Mouse (Mus musculus) kidney, adult 9 months (tissue): ENCODE measurements around the gene Gapdh.

Experiments
- DNase-seq: peaks from one replicate; pipeline ENCODE4 v3.0.0; 2022

Gene Gapdh

DNA sequence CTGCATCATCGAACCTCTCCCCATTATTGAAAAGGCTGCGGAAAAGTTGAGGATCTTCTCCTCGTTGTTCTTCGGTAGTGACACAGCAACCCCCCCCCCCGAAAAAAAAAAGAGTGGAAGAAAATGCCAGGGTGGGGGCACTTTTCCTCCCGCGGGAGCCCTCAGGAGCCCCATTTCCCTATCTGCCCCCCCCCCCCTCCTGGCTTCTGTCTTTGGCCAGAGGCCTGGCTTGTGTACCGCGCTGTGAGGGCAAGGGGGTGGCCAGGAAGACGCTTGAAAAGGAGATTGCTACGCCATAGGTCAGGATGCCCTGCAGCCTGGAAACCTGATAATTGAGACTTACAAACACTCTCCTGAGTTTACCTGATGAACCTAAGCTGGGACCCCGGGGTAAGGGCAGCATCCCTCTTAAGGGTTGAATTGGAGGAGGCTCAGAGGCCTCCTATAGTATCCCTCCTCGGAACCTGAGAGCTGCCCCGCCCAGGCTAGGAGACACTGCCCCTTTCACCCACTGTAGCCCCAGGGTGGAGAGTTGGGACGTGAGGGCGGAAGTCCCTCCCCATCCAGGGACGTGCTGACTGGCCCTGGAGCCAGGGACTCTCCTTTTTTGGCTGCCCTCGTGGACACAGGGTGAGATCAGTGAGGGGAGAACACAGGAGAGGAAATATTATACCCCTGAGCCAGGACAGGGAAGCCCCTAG is at the start of gene Gapdh:
Gene Gapdh (minus strand): TSS at position 417 of the 701 bp plus-strand sequence.
- peak; percentile 94 for DNase-seq

DNA sequence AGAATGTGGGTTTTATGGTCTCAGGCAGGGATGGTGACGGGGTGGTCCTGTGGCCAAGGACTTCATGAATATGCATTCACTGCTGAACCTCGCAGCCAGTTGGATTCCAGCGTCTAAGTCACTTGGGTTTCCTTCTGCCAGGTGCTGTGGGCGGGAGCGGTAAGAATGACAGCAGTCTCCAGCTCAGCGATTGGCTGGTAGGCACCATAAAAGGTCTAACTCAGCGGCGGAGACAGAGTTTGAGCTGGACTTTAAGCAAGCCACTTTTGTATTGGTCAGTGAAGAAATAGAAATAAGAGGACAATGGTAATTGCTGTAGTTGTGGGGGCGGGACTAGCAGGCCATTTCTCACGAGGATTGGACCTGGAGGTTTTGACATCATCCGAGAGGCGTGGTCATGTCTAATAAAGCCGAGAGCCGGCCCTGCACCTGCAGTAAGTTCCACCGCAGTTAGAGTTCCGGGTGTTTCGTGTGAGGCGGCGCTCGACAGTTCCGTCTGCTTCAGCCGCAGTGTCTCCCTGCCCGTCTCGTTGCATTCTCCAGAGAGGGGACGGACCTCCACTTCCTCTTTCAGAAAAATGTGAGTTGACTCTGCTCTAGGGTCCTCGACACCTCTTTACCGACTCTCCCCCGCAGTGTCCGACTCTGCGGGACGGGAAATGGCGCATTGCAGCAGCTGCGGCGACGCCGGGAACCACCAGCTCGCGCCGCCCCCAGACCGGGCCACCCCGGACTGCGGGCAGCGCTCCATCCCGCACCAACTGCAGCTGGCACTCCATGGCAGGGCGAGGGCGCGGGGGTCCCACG is 49.1 kb upstream of the Gapdh start, which contains the start of gene Vamp1:
Gene Vamp1 (plus strand): TSS at position 404 of the 807 bp plus-strand sequence.
- DNase-seq = peak; percentile 99

DNA sequence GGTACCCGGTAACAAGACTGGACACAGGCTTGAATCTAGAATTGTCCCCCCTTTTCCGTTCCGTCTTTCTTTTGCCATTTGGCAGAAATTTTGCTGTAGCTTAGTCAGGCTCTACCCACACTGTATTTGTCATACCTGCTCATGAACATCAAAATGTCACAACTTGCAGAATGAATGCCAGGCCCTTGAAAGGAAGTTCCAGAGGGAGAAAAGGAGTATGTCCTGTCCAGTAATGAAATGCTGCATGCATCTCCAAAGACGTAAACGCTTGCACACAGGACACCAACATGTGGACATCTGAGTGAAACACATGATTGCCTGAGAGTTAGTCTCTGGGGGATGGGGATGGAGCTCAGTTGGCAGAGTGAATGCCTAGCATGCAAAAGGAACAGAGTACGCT is 47.4 kb upstream of the Gapdh start:
- no peak for DNase-seq

DNA sequence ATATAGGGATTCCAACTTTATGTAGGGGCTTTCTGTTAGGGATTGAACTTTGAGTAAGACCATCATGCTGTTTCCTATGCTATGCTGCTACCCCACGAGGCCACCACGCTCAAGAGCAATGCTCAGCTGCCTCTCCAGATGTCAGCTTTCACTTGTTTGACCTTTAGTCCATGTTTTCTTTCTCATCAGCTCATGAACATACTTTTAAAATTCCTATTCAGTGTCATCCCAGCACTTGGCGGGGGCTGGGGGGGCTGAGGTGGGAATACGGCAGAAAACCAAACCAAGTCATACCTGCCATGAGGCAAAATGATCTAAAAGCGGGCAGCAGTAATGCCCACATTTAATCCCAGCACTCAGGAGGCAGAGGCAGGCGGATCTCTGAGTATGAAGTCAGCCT is 46.9 kb upstream of the Gapdh start:
- no peak for DNase-seq

DNA sequence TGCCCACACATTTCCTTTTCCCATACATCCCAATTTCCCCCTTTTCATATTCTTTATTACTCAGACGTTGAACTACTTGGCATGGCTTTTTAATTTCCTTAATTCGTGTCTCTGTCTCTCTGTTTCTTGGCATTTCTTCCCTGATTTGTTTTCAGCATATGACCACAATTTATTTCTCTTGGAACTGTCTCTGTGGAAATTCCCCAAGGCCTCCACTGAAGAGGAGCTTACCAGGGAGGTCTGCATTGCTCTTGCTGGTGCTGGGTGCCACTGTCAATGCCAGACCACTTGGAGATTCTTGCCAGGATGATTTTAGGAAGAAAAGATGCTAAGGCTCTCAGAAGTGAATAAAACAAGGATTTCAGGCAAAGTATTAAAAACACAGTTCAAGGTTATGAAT is 46.4 kb upstream of the Gapdh start:
- no peak for DNase-seq

DNA sequence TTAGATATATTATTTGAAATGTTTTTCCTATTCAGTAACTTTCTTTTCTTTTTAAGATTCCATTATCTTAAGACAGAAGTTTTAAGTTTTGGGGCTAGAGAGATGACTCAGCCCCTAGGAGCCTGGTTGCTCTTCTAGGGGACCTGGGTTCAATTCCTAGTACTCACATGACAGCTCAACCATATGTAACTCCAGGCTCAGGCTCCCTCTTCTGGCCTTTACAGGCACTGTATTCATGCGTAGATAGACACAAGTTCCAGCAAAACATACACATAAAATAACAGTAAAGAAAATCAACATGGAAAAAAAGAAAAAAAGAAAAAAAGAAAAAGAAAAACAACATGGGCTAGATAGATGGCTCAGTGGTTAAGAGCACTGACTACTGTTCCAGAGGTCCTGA is 44.2 kb upstream of the Gapdh start:
- no peak for DNase-seq

DNA sequence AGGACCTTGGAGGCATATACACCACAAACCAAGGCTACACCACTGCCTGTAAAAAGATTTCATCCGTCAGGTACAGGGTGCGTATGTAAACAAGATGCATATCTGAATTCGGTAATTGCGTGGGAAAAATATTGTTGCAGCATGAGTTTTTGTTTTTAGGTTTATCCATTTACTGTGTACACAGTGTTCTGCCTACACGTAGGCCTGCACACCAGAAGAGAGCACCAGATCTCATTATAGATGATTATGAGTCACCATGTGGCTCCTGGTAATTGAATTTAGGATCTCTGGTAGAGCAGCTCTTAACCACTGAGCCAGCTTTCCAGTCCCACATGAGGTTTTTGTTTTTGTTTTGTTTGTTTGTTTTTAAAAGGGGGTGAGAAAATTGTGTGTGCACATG is 30.9 kb upstream of the Gapdh start:
- DNase-seq = no peak

DNA sequence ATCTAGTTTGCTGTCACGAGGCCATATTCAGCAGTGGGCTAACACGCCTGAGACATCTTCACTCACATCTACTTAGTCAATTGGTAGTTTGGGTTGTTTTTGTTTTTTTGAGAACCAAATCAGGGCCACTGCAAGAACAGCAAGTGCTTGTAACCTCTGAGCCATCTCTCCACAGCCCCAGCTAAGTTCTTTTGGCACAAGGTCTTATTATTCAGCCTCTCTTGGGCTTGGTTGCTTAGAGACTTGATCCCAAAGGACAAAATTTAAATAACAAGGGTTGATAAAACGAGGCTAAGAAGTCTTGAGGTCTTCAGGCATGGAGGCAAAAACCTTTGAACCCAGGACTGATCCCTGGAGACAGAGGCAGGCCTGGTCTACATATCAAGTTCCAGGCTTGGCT is 30.0 kb upstream of the Gapdh start:
- DNase-seq = no peak

DNA sequence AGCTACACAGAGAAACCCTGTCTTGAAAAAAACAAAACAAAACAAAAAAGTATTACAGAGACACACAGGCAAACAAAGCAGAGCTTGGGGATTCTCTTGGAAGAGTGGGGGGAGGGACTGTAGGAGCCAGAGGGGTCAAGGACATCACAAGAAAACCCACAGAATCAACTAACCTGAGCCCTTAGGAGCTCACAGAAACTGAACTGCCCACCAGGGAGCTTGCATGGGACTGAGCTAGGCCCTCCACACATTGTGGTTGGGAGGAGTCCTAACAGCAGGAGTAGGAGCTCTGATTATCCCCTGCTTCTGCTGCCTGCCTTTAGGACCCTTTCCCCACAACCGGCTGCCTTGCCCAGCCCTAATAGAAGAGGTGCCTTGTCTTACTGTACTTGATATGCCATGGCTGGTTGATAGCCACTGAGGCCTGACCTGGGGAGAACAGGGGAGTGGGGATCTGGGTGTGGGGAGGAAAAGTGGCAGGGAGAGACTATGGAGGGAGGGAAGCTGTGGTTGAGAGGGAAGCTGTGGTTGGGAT is 29.3 kb upstream of the Gapdh start:
- DNase-seq = no peak

DNA sequence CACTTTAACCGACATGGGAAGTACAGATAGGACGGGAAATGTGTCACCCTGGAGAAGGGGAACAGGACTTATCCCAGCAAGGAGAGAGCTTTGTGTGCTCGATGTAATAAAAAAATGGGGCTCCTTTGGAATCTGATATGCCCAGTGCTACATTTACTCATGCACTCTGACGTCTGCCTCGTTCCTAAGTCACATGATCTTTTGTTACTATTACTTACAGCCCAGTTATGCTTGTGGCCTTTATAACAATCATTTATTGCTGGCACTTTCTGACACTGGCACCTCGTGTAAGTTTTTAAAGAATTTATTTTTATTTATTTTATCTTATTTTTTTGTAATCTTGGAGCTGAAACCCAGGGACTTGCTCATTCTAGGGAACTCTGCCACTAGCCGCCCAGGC is 27.1 kb upstream of the Gapdh start:
- no peak for DNase-seq

DNA sequence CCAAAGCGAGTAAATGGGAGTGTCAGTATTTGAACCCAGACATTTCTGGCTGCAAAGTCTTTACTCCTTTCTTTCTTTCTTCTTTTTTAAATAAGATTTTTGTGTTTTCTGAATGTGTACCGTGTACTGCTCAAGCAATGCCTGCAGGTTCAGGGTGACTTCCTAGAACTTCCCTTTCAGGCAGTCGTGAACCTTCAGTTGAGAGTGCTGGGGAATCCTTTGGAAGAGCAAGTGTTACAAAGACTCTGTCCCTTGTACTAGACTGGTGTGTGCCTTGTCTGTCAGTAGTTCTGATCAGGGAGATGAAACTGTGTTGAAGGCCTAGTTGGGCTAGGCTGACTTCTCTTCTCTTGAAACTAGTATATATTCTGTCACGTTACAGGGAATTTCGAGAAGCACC is 26.6 kb upstream of the Gapdh start:
- DNase-seq = no peak

DNA sequence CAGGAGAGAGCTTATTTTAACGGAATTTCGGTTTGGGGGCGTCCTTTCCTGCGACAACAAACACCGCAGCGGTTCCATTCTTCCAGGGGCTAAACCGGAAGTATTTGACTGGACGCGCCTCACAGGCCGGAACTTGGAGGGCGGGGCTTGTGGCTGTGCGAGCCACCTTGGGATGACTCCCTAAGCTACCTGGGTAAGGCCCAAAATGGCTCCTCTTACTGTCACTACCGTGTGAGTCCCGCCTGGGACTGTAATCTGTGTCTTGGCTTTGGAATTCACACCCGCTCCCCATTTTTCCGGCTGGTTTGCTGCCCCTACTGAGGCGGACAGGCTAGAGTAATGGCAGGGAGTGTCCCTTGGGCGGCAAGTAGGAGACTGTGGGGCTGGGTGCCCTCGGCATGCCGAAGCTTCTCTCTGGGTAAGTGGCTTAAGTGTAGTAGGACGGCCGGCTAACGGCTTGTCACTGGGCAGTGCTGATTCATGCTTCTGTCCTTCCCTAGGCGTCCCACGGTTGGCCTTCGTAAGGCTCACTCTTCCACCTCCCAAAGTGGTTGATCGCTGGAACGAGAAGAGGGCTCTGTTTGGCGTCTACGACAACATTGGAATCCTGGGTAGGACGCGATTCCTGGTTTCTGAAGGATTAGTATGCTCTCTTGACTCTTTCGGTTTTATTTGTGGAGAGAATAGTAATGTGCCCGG is 25.9 kb upstream of the Gapdh start:
- DNase-seq = peak; percentile 96

DNA sequence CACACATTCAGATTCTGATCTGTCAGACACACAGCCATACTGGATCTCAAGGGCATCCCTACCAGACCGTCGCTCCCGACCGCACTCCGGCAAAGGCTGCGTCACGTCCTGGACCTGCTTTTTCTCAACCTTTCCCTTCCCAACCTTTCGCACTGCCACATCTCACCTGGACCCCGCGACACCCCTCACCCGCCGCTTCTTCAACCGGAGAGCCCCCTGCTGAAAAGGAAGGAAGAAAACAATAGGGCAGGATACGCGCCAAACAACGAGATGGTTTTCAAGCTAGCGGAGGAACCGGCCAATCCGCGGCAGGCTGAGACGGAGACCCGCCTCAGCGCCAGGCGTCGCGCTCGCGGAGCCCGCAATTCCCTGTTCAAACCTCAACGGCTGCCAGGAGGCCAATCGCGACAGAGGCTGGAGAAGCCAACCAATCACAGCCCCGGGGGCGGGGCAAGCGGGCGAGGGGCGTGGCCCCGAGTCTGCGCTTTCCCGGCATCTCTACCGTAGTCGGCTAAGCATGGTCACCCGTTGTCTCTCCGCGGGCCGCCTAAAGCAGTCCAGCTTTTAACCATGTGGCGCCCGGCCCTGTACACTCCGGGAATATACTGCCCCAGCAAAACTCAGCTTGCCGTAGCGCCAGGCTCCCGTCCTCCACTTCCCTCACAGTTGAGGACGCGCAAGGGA is 25.2 kb upstream of the Gapdh start, which contains the start of the genes Ncapd2 and Mrpl51:
Gene Ncapd2 (minus strand): TSS at position 370 of the 684 bp plus-strand sequence.
Gene Mrpl51 (plus strand): TSS at position 470 of the 684 bp plus-strand sequence.
- DNase-seq = peak; percentile 98

DNA sequence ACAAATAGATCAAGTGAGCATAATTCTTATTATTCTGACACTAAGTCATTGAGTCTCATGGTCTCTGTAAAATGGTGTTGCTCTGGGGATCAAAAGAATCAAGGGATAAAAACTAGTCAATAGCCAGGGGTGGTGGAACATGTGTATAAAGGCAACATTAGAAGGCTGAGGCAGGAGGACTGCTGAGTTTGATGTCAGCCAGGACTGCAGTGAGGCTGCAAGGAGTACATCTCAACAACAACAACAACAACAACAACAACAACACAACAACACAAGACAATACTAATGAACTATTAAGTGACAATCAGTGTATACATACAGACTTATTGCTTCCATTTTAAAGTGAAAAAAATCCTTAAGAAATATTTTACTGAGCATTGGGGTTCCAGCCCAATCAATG is 24.5 kb upstream of the Gapdh start:
- no peak for DNase-seq

DNA sequence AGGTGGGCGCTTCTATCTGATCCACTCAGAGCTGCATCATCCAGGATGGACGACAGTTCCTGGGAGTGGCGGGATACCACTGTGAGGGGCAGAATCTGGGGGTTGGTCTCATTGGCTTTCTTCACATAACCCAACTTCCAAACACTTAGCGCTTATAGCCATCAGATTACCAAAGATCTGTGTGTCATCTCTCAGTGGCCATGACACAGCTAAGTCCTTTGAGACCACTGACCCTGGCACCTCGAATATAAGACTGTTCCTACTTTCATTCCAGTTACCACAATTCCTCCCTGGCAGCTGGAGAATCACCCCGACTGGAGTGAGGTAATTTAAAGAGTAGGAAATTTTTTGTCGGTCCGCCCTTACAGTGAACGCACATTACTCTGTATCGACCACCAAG is 19.9 kb upstream of the Gapdh start:
- DNase-seq = no peak

DNA sequence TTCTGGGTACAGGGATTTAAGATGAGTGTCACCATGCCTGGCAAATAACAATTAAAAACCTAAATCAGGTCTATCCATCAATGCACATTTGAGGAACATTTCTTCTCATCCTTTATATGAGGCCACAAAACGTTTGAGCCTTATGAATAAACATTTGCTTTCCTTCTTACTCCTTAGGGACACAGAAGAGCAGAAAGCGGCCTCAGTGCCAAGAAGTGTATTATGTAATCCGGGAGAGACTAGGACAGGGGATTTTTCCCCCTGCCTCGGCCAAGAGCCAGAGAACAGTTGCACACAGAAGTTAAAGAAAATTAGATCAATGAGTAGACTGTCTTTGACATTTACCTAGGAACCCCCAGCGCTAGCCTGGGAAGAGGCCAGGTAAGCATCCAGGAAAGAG is 15.9 kb upstream of the Gapdh start:
- no peak for DNase-seq

DNA sequence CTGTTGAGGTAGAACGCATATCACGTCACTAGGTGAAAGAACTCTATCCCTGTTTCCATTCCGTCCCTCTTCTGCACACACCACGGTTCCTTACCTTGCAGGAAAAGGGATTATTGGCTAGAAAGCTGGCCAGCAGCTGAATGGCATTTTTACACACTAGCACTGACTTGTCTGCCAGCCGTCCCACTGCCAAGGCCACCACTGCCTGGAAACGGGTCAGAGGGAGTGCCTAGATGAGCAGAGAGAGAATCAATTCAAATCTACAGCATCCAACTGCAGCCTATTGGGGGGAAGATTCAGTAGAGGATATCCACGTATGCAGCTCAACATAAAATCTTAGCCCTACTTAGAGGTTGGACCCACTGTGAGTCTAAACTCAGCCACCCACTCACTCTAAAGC is 13.3 kb upstream of the Gapdh start:
- no peak for DNase-seq

DNA sequence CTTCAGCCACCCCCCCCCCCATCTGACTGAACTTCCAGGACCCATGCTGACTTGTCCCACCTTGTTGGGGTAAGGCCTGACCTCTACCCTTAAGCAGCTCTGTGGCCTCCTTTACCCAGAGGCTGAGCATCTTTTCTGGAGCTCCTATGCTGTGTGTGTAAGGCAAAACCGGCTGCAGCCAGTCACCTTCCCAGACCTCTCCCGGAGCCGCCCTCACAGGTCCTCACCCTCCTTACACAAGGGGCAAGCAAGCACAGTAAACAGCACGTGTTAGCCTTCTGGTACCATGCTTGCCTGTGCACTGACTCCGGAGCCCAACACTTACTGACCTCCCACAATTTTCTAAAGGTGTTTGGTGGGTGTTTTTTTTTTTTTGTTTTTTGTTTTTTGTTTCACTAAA is 9.2 kb upstream of the Gapdh start:
- DNase-seq = no peak

DNA sequence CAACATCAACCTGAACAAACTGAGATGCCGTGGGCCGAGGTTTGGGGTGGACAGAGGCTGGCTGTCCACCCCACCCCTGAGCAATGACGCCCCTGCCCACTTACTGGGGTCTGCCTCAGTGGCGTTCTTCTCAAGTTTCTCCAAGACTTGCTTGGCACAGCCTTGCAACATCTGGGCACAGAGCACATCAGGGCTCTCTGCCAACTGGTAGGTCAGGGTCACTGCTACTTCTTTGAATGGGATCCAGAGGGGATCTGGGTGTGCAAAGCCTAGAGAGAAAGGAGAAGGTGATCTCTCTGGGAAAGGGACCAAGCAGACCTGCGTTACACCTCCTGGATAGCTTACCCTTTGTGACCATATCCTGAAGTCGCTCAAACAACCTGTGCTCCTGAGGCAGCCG is 7.0 kb upstream of the Gapdh start:
- no peak for DNase-seq

DNA sequence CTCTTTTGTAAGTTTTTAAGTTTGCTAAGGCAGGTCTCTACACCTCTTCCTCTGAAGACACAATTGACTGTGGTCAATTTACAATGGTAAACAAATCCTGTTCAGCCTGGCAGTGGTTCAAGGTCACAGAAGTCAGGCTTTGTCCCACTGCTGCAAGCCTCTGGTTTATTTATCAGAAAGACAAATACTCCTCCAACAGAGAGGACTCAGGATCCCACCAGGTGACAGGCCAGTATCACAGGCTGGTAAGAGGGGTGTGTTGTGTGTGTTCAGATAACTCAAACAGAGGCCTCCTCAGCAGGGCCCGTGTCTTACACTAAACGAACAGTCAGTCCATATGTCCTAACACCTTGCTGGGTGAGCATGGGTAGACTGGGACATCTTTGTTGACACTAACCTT is 6.2 kb upstream of the Gapdh start:
- DNase-seq = no peak

DNA sequence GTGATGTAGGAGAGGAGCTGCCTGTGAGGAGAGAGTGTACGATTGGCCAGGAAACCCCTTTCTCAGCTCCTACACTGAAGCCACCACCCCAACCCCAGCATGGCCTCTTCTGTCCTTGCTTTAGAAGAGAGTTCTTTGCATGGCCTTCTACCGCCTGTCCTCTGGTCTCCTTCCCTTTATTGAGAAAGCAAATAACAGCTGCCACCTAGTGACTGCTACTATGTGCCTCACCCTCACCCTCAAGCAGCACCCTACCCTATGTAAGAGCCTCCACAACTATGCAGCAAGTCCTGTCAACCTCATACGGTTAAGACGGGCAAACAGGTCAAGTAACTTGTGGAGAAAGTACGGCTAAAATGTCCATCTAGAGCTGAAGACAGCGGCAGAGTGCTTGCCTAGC is 3.9 kb upstream of the Gapdh start:
- DNase-seq = no peak

DNA sequence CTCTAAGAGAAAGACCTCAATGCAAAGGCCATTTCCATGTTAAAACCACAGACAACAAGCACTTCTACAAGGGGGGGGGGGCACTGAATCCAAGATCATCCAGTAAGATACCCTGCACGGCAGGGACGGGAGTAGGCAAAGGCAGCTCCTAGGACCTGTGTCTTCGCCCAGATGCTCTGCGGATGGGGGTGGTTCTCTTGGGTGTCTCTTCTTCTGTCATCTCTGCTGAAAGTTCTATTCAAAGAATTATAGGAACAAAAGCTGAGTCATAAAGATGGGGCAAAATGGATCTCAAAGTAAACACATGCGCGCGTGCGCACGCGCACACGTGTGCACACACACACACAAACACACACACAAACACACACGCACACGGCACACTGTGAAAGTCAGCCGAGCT is 1.8 kb upstream of the Gapdh start:
- no peak for DNase-seq
